Mouse (Mus musculus): ENCODE results near the gene Gm428.
"Not testable (repeated sequence)": the region's sequence is repeated elsewhere in the genome, so short reads cannot be mapped to it uniquely, and the experiment has no call there.

The Gm428 gene

DNA sequence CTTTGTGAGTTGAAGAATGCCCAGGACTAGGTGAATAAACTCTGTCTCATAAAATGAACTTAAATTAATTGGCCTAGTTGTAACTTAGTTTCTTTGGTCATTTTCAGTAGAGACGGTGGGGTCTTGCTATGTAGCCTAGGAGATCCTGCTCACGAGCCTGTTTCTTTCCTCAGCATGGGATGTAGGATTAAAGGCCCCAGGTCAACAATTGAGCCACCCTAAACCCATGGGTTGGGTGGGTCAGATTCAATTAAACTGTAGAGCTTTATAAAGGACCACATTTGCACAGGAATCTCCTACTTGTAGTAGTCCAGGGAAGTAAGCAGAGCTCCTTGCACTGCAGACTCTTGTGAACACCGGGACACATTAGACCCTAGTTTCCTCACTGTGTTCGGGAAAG lies at the start of gene Gm428:
Gm428 (plus strand) TSS at position 301 of the 400 bp plus-strand sequence.
- DNase-seq: not testable (repeated sequence)

DNA sequence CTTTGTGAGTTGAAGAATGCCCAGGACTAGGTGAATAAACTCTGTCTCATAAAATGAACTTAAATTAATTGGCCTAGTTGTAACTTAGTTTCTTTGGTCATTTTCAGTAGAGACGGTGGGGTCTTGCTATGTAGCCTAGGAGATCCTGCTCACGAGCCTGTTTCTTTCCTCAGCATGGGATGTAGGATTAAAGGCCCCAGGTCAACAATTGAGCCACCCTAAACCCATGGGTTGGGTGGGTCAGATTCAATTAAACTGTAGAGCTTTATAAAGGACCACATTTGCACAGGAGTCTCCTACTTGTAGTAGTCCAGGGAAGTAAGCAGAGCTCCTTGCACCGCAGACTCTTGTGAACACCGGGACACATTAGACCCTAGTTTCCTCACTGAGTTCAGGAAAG lies 45.5 kb upstream of the Gm428 start, which contains the start of gene Gm11236:
Gm11236 (plus strand) TSS at position 301 of the 400 bp plus-strand sequence.
- not testable (repeated sequence) for DNase-seq

DNA sequence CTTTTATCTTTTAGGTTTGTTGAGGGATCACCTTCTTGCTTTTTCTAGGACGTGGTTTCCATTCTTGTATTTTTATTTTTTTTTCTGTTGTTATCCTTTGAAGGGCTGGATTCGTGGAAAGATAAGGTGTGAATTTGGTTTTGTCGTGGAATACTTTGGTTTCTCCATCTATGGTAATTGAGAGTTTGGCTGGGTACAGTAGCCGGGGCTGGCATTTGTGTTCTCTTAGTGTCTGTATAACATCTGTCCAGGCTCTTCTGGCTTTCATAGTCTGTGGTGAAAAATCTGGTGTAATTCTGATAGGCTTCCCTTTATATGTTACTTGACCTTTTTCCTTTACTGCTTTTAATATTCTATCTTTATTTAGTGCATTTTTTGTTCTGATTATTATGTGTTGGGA lies 21.5 kb upstream of the Gm428 start:
- DNase-seq: peak in 1 of 2 experiments; percentile 0

DNA sequence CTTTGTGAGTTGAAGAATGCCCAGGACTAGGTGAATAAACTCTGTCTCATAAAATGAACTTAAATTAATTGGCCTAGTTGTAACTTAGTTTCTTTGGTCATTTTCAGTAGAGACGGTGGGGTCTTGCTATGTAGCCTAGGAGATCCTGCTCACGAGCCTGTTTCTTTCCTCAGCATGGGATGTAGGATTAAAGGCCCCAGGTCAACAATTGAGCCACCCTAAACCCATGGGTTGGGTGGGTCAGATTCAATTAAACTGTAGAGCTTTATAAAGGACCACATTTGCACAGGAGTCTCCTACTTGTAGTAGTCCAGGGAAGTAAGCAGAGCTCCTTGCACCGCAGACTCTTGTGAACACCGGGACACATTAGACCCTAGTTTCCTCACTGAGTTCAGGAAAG lies 15.3 kb upstream of the Gm428 start, which contains the start of gene Gm11239:
Gm11239 (plus strand) TSS at position 301 of the 400 bp plus-strand sequence.
- not testable (repeated sequence) for DNase-seq

DNA sequence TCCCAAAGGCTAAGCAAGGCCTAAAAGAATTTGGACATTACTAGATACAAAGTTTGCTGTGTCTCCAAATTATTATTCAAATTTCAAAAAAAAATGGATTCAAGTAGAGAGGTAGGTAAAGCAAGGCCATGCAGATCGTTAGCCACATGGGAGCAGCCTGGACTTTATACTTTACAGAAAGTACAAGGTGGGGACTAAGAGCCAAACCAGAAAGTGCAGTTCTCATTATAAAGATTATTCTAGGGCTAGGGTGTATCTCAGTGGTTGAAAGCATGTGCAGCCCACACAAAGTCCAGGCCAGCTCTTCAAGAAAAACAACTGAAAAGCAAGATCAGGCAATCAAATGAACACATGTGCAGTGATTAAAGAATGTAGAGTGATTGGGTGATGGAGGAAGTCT lies 35.4 kb downstream of the Gm428 start:
- no peak for DNase-seq

DNA sequence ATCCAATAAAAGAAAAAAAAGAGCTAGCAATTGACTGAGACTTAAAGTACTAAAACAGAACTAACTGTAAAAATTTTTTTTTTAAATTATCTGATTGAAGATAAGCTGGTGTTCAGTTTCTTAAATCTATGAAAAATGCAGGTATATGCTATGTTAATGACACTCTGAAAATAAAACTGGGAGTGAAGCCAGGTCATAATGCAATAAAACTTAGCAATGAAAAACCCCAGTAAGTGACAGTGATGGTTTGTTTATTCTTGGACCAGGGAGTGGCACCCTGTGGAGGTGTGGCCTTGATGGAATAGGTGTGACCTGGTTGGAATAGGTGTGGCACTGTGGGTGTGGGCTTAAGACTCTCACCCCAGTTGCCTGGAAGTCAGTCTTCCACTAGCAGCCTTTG lies 36.5 kb downstream of the Gm428 start:
- DNase-seq: no peak

All from kidney, postnatal 4 days (tissue).